Mouse (Mus musculus) spleen, postnatal 14 days (tissue): ENCODE results near the gene Ncln.
A peak's percentile ranks its signal among the peaks of the same experiment; 100 is the strongest.

Experiments
- DNase-seq, 2 experiments: peaks; one replicate each; pipeline ENCODE4 v3.0.0; 2021 to 2022; ENCODE audit warnings: low spot score in 2 of 2

Gene Ncln

DNA sequence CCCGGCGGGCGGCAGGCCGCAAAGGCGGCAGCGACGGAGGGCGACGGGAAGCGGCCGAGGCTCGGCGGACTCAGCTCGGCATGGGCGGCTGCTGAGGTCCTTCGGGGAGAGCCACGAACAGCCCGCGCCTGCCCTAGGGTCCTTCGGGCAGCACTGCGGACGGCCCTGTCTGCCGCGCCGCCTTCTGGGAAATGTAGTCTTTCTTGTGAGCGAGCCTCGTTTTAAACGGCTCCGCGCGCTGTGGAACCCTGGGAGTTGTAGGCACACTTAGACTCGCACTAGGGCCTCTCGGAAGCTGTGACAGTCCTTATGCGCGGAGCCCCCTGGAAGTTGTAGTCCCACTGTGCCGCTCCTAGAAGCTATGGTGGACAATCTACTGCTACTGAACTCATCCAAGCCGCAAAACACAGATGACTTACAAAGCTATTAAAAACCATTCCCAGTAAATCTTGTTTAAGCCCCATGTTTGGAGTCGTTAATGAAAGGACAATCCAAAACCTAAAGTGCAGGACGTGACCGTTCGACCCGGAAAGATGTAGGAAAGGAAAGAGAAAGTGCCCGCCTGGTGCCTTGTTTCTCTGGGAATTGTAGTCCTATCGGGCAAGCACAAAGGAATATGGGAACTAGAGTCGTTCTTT lies at the start of gene Ncln:
Gene Ncln (minus strand): TSS at position 129 of the 638 bp plus-strand sequence.
- peak; percentile 97 to 99 for DNase-seq

DNA sequence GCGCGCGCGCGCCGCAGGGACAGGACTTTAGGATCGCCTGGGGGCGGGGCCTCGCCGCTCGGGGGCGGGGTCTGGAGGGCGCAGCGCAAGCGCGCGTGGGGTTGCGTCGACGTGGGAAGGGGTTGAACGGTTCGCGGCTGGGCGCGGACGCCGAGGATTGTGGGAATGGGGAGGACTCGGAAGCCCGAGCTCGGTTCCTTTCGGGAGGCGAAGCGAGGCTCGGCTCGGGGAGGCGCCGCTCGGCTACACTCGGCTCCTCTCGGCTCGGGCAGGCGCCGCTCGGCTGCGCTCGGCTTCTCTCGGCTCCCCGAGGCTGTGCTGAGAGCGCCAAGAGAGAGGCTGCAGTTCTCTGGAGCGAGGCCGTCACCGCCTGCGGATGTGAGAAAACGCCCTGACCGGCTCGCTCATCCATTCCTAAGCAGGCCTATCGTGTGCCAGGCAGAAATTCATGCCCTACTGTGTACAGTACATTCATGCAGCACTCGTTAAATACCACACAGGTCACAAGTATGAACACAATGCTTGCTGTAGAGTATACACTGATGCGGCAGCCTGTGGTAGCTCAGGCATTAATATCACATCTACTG lies 49.1 kb upstream of the Ncln start, which contains the start of gene Gna11:
Gene Gna11 (minus strand): TSS at position 30 of the 587 bp plus-strand sequence.
- DNase-seq: peak; percentile 99

DNA sequence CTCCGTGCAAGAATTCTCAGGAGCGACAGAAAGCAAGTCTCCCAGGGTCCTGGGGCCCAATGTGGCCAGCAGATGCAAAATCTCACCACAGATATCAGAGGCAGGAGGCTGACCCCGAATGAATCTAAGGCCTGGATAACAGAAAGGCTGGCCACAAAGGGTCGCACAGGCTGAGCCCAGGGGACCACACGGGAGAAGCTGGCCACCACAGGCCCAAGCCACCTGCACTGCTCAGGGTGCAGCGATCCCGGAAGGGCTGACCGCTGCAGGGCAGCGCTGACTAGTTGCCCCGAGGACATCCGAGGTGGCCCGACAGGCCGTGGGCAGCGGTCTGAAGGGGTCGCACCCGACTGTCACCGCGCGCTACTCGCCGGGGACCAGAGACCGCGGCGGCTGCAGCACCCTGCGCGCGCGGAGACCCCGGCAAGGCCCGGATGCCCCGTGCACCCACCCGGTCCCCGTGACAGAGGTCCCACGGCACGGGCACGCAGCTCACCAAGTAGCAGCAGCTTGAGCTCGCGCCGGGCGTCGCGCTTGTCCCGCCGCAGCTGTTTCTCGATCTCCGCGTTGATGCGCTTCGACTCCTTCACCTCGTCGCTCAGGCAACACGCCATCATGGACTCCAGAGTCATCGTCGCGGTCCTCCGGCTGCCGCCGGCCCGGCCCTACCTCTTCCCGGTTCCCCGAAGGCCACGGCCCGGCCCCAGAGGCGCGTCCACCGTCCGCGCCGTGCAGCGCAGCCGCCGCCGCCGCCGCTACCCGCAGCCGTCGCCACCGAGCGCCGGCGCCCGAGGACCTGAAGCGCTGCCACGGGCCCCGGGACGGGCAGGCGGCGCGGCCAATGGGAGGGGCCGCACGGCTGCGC lies 48.3 kb upstream of the Ncln start:
- no peak for DNase-seq

DNA sequence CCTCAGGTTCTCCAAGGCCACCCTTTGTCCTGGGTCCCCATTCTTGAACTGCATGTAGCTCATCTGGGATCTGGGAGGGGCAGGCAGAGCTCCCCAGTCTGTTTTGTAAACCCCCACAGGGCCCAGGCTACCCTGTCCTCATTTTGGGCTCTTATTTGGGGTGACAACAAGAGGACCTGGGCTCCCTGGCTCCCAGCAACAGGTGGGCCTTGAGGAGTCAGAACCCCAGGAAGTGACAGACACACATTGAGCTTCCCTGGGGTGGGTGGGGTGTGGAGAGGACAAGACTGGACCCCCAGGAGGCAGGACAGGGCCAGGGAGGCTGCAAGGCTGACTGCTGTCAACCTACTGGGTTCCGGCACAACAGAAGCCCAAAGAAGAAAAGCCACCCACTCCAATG lies 47.4 kb upstream of the Ncln start:
- no peak for DNase-seq

DNA sequence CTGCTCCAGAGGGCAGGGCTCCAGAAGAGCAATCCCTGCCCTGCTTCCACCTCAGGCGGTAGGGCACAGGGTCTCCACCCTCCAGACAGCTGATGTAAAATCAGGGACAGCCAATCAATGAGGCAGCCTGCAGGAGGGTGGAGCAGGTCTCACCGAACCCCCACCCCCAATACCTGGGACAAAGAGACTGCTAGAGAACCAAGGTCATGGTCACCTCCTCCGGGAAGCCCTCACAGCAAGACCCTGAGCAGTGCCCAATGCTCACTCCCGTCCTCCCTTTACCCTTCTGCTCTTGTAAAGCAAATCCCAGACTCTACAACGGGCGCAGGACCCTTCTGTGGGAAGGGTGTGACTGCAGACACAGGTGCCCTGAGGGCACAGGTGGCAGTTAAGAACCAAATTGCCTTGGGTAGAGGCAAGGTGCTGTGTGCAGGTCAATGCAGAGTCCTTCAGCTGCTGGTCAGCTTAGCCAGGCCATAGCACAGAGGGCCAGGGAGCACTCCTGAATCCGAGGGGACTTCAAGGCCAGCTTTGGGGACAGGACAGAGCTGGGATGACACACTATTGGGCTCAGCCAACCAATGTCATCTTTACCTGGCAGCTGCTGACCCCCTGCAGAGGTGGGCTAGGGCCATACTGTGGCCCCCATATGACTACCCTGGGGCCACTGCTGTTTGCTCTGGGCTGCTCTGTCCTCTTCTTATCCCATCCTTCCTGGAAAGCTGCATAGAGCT lies 46.7 kb upstream of the Ncln start:
- DNase-seq: no peak

DNA sequence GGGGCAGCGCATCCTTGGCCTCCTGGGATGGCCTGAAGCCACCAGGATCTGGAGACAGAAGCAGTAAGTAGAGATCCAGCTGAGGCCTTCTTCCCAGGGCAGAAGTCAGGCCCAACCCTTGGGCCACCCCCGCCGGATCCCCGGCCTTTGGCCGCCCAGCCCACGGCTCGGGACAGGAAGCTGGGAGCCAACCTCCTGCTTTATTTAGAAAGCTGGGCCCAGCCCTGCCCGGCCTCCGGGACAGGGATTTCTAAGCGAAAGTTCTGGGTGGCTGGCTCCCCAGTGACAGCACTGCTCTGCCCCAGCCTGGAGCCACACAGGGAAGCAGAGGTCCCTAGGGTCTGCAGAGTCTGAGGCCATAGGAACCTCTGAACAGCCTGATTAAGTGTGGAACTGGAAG lies 45.6 kb upstream of the Ncln start:
- no peak for DNase-seq

DNA sequence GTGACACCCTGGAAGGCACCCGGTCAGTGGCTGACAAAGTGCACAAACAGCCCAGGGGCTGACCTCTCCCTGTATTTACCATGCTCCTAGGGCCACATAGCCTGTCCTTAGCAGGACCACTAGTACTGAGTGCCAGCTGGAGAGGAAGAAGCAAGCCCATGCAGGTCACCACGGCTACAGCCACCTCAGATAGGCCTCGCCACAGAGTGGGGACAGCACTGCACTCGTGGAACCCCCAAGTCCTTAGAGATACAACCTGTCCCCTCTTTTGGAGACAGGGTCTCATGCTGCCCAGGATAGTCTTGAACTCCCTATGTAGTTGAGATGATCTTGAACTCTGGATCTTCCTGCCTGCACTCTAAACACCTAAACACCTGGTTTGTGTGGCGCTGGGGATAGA lies 45.2 kb upstream of the Ncln start:
- no peak for DNase-seq

DNA sequence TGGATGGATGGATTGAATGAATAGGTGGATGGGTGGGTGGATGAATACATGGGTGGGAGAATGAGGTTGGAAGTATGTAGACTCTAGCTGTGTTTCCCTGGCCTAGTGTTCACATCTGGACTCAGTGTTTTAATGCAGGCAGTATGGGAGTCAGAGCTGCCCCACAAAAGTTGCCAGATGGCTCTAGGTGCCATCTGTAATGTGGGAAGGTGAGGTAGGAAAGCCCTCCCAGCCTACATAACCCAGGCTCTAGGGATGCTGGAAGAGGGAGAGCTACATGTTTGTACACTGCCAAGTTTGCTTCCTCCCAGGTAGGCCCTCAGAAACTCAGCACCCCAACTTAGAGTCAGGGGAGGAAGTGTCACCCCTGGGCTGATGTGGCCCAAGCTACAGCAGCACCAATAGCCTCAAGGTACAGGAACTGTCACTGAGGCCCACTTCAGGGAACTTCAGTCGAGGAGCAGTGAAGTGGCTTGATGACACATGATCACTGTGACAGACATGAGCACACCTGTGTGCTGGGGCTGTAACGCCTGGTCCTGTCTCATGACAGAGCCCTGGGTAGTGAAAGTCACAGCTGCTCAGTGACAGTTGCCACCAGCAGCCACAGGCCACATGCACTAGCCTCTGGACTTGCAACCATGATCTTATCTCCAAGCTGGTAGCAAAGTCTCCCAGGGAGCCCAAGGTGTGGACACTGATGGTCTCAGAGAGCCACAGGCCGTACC lies 42.3 kb upstream of the Ncln start:
- DNase-seq: no peak

DNA sequence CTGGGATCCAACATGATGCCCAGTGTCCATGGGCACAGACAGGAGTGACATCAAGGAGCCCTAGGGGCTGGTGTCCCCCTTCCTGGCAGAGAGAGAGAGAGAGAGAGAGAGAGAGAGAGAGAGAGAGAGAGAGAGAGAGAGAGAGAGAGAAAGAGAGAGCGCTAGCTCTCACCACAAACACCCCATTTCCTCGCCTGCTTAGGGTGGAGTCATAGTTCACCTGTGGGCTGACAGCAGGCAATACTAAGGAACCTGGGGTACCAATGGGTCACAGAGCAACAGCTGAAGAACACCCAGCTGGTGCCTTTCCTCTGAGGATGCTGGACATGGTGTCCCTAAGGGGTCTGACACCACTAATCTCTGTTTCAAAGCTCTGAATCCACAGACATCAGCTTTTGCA lies 41.2 kb upstream of the Ncln start:
- DNase-seq: no peak

DNA sequence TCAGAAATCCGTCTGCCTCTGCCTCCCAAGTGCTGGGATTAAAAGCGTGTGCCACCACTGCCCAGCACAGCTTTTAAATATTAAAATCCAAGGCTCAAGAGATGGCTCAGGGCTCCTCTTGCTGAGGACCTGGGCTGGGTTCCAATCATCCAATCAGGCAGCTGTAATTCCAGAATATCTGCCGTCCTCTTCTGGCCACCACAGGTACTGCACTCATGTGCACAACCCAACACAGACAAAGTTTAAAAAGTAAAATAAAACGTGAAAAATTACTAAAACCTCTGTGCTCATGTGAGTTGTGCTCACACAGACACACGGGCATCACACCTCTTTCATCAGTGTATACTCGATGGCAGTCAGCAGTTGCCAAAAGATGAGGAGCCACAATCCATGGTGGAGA lies 40.5 kb upstream of the Ncln start:
- no peak for DNase-seq

DNA sequence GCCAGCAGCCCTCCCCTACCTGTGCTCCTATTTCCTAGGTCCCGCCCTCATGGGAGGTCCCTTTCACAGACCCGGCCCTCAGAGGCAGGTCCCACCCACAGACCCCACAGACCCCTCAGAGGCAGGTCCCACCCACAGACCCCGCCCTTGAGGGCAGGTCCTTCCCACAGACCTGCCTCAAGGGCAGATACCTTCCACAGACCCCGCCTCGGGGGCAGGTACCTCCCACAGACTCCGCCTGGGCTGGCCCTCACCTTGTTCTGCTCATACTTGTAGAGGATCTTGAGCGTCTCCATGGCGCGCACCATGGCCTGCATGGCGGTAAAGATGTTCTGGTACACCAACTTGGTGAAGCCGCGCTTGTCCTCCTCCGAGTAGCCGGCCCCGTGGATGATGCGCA lies 38.6 kb upstream of the Ncln start:
- DNase-seq: no peak

DNA sequence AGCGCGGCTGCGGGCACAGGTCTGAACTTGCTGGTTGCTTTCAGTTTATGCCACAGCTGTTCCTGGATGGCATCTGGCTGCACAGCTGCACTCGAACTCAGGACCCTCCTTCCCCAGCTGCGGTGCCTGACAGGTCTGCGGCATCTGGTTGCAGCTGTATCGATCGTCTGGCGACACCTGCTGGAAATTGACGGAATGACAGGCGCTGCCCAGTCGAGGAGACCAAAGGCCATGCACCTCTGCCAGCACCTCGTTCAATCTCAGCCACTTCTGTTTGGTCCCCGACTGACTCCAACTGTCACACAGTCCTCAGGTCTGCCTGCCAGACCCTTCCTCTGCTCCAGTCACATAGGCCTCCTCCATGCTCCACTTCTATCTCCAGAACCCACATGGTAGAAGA lies 30.6 kb upstream of the Ncln start:
- DNase-seq: peak; percentile 80 to 90

DNA sequence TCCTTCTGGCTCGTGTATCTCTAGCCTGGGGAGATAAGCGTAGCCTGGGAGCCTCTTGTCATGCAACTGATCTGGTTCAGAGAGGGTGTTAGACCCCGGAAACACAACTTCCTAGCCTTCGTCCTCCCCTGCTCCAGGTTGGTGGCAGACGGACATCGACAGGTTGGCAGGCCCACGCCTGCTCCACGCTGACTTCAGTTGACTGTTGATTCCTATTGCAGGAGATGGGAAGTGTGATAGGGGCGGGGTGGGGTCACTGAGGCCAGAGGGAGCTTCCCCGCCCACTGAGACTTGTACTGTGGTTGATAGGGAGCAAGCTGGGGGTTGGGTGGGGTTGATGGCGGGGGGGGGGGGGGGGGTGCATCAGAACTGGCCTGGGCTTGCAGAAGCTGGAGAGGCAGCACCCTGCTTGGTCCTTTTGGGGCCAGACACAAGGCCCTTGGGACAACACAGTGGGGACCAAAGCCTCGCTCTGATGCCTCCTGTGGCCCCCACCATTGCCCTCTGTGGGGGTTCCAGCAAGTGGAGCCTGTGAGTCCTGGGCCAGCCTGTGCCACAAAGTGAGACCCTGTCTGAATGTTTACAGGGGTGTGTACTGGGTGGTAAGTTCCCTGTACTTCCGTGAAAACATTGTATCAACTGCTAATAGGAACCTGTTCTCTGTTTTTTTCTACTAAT lies 29.0 kb upstream of the Ncln start:
- DNase-seq: no peak

DNA sequence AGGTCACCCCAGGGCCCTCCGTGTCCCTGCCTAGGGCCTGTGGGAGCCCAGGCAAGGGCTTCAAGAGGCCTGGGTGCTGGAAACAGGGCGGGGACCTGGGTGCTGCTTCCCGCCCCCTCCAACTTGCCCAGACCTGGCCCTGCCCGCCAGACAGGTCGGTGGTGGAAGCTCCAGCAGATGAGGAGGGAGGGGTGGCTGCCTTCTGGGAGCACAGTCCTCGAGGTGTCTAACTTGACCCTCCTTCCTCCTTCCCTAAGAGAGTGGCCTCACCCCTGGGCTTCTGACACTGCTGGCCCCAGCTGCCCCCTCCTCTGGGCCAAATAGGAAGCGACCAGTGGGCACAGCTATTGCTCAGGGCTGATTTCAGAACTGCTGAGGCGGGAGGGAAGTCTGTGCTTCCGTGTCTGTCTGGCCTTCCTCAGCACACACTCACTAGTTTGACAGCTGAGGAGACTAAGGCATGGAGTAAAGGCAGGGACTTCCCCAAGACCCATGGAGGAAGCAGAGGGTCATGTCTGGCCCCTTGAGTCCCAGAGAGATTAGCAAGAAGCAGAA lies 27.9 kb upstream of the Ncln start, which contains the start of gene Gna15:
Gene Gna15 (minus strand): TSS at position 175 of the 555 bp plus-strand sequence.
- DNase-seq: no peak

DNA sequence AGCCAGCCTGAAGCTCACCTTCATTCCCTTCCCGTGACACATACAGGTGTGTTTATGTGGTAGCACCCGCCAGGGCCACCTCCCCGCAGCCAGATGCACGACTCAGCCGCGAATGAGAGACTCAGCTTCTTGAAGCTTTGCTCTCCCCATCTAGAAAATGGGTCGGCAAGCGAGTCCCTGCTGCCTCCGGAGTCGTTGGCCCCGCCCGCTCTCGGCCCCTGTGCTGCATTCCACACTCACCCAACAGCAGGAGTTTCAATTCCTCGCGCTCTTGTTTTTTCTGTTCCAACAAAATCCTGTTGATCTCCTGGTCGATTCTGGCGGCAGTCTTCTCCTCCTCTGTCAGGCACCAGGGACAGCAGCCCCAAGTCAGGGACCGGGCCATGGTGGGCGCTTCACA lies 27.4 kb upstream of the Ncln start:
- DNase-seq: no peak

DNA sequence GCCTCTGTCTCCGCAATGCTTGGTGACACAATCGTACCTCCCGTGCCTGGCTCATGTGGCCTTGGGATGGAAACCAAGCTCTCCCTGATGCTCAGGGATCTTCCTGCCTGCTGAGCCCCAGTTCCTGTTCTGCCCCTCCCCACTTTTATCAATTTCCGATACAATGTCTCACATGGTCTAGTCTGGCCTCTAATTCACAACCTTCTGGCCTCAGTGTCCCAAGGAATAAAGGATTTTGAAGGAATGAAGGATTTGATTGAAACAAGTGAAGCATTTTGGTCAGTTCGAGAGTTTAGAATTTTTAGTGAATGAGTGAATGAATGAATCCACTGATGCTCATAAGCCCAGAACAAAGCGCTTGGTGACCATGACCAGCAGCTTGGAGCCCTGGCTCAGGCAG lies 26.9 kb upstream of the Ncln start:
- DNase-seq: no peak

DNA sequence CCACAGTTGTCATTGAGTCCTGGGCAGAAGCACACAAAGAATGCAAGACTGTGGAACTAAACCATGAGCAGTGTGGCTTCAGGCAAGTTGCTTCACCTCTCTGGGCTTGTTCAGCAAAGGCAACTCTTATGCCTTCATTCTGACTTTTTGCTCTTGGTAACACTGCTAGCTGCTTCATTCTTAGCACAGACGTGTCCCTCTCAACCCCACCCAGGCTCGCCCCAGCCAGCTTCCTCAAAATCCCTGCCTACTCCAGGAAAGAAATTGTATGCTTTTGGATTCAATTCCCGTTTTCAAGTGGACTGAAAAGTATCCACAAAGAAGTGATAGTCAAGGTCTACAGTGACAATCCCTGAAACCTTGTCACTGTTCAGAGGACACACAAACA lies 23.8 kb upstream of the Ncln start:
- no peak for DNase-seq

DNA sequence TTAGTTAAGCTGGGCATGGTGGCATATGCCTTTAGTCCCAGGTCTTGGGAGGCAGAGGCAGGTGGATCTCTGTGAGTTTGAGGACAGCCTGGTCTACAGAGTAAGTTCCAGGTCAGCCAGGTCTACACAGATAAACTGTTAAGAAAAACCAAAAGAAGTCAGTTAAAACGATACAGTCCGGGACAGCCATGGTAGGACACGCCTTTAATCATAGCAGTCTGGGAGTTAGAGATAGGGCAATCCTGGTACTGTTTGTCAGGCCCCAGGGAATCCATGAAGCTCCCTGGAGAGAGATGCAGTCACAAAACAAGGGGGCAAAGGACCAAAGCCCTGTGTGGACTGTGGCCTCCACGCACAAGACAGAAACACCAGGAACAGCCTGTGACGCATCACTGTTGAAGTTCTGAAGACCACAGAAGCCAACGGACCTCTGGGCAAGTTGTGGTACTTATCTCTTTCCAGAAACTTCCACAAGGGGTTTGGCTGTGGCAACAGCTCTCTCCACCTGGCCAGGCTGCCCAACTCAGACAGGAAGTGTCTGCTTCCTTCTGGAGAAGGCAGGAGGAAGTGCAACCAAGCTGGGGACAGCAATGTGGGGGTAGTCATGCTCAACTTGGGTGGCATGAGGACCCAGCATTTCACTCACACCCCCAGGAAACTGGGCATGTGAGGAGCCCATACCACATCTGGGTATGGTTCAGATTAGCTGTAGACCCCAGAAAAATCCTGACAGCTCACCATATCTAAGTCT lies 23.2 kb upstream of the Ncln start:
- DNase-seq: no peak

DNA sequence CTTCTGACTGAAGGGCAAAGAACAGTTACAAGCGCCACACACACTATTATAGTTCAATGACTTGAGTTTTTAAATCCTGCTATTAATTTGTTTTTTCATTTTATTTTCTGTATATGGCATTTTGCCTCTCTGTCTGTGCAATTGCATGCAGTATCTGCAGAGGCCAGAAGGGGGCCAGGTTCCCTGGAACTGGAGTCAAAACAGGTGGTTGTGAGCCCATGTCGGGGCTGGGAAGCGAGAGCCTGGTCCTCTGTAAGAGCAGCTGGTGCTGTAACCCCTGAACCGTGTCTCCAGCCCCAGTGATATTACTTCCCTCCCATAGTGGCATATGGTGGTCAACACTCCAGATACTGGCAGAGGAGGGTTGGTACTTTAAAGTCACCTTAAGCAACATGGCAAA lies 22.4 kb upstream of the Ncln start:
- DNase-seq: peak; percentile 58 to 80

DNA sequence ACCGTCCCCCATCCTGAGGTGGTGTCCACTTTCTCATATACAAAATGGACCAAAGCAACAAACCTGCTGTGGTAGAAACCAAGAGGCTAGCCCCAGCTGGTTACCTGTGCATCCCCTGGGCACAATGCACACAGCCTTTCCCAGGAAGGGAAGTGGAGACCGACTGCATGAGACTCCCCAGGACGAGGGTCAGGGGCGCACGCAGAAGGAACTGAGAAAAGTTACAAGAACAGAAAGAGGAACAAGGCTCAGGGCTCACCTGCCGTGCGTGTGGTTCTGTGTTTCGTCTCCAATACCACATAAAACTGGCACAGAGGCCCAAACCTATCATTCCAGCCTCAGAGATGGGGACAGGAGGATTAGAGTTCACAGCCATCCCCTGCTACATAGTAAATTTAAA lies 21.0 kb upstream of the Ncln start:
- DNase-seq: peak in 1 of 2 experiments; percentile 47
